Mouse (Mus musculus) G1E-ER4 (cell line): ENCODE results near the gene Hat1. TPM values are rescaled to one million over a fixed set of nuclear protein-coding genes. Genes with fewer than 3 reads are reported as not detected.

Experiments
- GATA1 ChIP-seq: IDR thresholded peaks from one replicate; pipeline ENCODE4 v1.8.0; 2012; ENCODE audit warnings: low read length, inconsistent platforms
- polyA plus RNA-seq: library from polyadenylated mRNA; stranded (reverse); fragments of >175 nt; gene quantifications from 2 replicates; pipeline ENCODE4 v1.2.3, GENCODE M21; 2012

The Hat1 gene
- polyA plus RNA-seq, 1 experiment = 4.1 TPM

GRCm38 (mm10) chr2:71443376-71443775 lies 54.6 kb downstream of the Hat1 start:
- no peak for TF ChIP-seq GATA1

- no peak for TF ChIP-seq GATA1
Measured at GRCm38 (mm10) chr2:71445536-71446196, 56.9 kb downstream of the Hat1 start.

DNA sequence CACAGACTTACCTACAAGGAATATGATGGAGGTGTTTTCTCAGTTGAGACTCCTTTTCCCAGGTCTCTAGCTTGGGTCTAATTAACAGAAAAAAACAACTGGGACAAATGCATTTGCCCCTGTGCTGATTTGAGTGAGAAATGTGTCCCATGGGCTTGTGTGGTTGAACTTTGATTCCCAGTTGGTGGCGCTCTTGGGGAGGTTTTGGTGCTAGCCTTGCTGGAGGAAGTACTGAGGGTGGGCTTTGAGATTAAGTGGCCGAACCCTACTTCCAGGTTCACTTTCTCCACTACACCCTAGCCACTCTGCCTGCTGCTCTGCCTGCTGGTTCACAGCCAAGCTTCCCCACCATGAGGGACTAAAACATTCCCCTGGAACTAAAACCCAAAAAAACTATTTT lies 60.8 kb downstream of the Hat1 start:
- TF ChIP-seq GATA1 = no peak

DNA sequence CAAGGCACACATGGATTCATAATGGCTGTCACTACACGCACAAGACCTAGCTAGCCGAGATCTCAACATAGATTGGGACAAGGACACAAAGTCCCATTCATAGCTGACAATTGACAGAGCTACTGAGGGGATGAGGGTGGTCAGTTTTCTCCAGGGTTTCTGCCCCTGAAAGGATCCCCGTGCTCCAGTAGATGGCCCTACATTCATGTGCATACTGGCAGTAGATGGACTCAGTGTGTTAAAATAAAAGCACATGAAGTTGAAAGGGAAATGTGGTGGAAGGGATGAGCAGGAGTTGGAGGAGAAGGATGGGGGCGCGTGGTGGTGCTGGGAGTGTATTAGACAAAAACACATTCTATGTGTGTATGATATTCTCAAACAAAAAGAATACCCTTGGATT lies 63.0 kb downstream of the Hat1 start:
- TF ChIP-seq GATA1 = no peak

DNA sequence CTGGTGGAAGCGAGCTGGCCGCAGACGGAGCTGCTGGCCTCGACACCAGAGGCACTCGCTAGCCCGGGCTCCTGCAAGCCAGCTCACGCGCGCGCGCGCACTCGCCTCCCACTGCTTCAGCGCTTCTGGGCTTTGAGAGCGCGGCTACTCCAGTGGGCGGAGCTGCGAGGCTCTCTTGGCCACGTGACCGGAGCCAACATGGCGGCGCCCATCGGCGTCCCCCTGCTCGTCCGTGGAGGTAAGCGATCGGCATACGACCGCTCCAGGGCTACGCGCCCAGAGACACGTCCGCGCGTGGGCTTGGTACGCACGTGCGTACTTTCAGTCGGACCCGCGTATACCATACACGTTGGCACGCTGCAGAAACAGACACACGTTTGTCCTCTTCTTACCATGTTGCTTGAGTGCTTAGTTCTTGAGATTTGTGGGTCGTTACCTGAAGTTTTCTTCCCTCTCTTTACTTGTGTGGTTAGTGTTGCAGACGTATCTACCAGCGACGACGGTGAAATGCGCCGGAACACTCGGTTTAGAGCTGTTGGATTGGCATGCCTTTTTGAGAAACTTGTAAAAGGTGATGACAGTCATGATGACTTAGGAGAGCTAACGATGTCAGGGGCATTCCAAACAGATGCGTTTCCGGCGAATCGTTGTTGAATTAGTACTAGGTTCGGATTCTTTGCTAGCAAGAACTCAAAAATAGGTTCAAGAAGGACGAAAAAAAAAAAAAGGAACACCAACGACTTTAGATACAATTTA lies 64.6 kb downstream of the Hat1 start, which contains the start of gene Metap1d:
Gene Metap1d, plus strand, starts transcription at position 116 of the 756 bp plus-strand sequence.
- no peak for TF ChIP-seq GATA1

- TF ChIP-seq GATA1 = no peak
Measured at GRCm38 (mm10) chr2:71453917-71454260, 65.1 kb downstream of the Hat1 start.

GRCm38 (mm10) chr2:71458624-71459023 lies 69.9 kb downstream of the Hat1 start:
- no peak for TF ChIP-seq GATA1

DNA sequence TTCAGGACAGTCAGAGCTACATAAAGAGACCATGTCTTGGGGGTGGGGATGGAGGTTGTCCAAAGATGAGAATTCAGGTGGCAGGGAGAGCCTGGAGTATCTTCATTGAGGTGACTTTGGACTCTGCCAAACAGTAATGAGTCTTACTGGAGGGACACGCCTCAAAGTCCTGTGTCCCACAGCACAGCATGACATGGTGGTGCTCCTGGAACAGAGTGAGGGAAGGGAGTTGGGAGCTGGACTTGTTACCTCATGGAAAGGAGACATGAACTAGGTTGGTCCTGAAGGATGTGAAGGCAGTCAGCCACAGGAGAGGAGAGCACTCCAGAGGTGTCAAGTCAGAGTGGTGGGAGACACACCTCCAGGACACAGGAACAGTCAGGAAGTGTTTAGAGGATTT lies 70.9 kb downstream of the Hat1 start:
- no peak for TF ChIP-seq GATA1

DNA sequence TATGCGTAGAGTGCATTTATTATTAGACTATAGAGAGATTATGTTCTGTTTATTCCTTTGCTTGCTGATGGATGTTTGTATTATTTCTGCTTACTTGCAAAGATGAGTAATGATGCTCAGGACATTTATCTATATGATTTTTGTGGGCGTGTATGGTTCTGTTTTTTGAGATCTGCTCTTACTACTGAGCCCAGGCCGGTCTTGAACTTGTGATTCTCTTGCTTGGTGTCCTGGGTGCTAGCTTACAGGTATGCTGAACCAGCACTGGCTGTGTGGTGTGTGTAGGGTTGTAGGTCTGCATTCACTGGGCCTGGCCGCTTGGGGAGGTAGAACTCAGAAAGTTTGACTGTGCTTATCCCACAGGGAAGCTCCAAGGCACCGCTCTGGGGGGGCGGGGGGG lies 72.4 kb downstream of the Hat1 start:
- no peak for TF ChIP-seq GATA1

GRCm38 (mm10) chr2:71461589-71461988 lies 72.8 kb downstream of the Hat1 start:
- peak; percentile 95 for TF ChIP-seq GATA1

DNA sequence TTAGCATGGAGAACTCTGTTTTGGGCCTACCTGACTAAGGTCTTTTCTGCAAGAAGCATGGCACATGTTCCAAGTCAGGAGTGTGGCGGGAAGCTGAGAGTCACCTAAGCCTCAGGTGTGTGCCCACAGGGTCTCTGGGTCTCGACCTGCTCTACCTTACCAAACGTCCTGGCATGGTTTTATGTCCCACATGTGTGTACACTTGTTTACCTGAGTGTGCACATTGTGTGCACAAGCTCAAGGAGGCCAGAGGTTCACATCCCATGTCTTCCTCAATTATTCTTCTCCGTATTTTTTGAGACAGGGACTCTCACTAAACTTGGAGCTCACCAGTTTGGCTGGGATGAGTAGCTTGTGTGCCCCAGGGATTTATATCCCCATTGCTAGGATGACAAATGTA lies 73.3 kb downstream of the Hat1 start:
- TF ChIP-seq GATA1 = no peak

GRCm38 (mm10) chr2:71462553-71462952 lies 73.8 kb downstream of the Hat1 start:
- no peak for TF ChIP-seq GATA1

GRCm38 (mm10) chr2:71466103-71466502 lies 77.3 kb downstream of the Hat1 start:
- TF ChIP-seq GATA1 = no peak

DNA sequence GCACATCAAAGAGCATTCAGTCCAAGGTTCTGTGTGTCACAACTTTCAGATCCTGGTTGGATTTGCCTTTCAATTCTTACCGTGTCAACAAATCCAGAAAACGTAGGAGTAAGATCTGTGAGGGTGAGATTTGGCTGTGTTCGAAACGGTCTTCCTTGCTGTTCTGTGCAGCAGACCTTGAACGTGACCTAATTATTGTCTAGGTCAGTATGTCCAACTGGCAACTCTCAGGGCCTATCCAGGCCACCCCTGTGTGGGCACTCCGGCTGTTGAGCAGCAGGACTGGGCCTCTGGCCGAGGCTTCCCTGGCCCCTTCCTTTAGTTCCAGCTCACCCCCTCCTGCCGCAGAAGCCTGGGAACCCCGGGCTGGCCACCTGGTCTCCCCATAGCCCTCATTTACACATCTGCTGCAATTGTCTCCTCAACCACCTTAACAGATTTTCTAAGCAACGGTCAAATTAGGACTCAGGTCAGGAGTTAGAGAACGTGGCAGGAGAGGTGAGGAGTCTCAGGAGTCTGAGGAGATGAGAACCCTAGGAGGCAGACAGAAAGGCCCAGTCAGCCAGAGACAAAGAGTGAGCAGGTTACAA lies 78.2 kb downstream of the Hat1 start:
- no peak for TF ChIP-seq GATA1

DNA sequence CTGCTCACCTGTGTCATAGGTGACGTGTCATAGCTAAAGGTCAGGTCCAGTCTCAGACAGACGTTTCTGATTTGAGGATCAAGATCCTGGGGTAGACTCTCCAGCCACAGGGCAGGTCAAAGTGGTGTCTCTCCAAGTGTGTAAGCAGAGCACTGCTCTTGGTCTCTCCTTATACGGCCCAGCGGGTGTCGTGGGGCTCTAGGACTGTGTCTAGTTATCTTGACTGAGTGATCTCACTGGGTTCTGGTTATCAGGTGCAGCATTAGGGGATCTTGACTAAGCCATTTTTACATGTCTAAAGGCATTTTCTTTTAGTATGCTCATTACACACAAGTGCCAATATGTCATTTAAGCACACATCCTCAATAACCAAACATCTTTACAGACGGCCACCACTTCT lies 82.3 kb downstream of the Hat1 start:
- TF ChIP-seq GATA1 = no peak

GRCm38 (mm10) chr2:71473830-71474229 lies 85.1 kb downstream of the Hat1 start:
- no peak for TF ChIP-seq GATA1

- no peak for TF ChIP-seq GATA1
Measured at GRCm38 (mm10) chr2:71474345-71474744, 85.6 kb downstream of the Hat1 start.

- TF ChIP-seq GATA1 = no peak
Measured at GRCm38 (mm10) chr2:71475311-71475710, 86.6 kb downstream of the Hat1 start.
